Mouse (Mus musculus): ENCODE data around the gene Serinc4. TPM values are rescaled to one million over a fixed set of nuclear protein-coding genes. Genes with fewer than 3 reads are reported as not detected.

Serinc4 gene
- total and polyA plus RNA-seq, 3 experiments = 0.38 to 1.2 TPM; not detected in 1

DNA sequence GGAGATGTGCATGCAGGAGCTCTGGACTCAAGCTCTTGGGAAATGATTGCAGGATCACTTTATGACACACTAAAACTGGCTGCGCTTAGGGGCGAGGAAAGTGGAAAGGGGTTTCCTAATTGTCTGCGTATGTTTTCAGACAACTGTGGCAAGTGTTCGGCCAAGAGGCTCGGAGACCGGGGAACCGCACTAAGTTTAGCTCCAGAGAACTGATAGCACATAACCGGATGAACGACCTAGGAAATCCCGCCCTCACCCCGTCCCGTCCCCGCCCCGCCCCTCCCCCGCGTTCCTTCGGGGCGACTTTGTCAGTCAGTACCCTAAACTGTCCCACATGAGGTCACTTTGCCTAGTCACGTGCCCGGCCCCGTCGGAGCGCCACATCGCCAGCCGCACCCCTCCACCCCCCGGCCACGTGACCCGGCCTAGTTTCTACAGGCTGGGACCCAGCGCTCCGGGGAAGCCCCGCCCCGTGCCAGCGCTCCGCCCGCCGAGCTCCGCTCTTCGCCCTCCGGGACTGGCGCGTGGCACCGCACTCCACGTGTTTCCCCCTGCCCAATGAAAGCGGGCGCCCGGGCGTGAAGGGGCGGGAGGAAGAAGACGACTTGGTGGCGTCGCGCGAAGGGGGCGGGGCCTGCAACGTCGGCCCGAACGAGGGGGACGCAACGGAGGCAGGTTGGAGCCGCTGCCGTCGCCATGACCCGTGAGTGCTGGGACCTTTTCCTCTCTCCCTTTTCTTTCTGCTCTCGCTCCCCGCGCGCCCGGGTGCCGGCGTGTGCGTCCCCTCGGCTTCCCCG lies 7.6 kb downstream of the Serinc4 start, which contains the start of gene Serf2:
Gene Serf2, plus strand, starts transcription at position 457 of the 797 bp plus-strand sequence.
- Histone ChIP-seq H3K9ac (ENCODE audit: control insufficient read depth, low read depth, low read length, poor library complexity, severe bottlenecking) (peak within 1 kb of the TSS; percentile 84), H3K4me1 (ENCODE audit: control insufficient read depth in 1 of 2, insufficient read depth in 2 of 2, low read length in 2 of 2) (peaks cover 18 to 39% of the 10 kb centered on the region in 2 experiments), H3K27me3 (ENCODE audit: control insufficient read depth in 1 of 2, insufficient read depth in 2 of 2, low read length in 2 of 2) (no peaks in the 10 kb centered on the region), H3K36me3 (ENCODE audit: control insufficient read depth in 1 of 2, insufficient read depth in 2 of 2, low read length in 2 of 2) (peaks cover 0 to 30% of the 10 kb centered on the region in 2 experiments; a peak in 2 of 4 replicates), H3K79me2 (ENCODE audit: control insufficient read depth, insufficient read depth, low read length, poor library complexity) (peaks cover 19% of the 10 kb centered on the region), H3K9me3 (replicated peaks; ENCODE audit: insufficient read depth, low read length) (no peaks in the 10 kb centered on the region), H3K4me3 (ENCODE audit: control insufficient read depth in 1 of 2, insufficient read depth in 1 of 2, low read depth in 2 of 2, low read length in 2 of 2) (peak within 1 kb of the TSS; percentile 82 to 89), H3K27ac (ENCODE audit: control insufficient read depth, low read depth, low read length) (peak within 1 kb of the TSS; percentile 90)
- DNase-seq (ENCODE audit: low read depth, low spot score) = peak; percentile 99
- TF ChIP-seq CTCF (IDR thresholded peaks at IDR 0.05 in 2 of 3, conservative IDR thresholded peaks at IDR 0.05 in 1 of 3; ENCODE audit: control insufficient read depth in 1 of 3, insufficient read depth in 1 of 3, low read depth in 2 of 3, low read length in 3 of 3, poor library complexity in 1 of 3, severe bottlenecking in 1 of 3) = no peak
- TF ChIP-seq E2F4 (IDR thresholded peaks at IDR 0.05; ENCODE audit: borderline replicate concordance, low read depth, low read length) = no peak
- TF ChIP-seq MAZ (IDR thresholded peaks at IDR 0.05; ENCODE audit: low read depth, low read length) = no peak
- peak; percentile 90 to 91 for TF ChIP-seq POLR2A (IDR thresholded peaks at IDR 0.05; ENCODE audit: control insufficient read depth in 1 of 2, insufficient read depth in 1 of 2, low read depth in 1 of 2, low read length in 2 of 2, poor library complexity in 1 of 2)
- 0 out of 4 replicates have a peak, but pooled peaks of 1 of the 2 experiments have one; percentile 21 for TF ChIP-seq EP300 (IDR thresholded peaks at IDR 0.05; ENCODE audit: low read depth in 1 of 2, low read length in 2 of 2)
- peak; percentile 76 for TF ChIP-seq ZMIZ1 (IDR thresholded peaks at IDR 0.05; ENCODE audit: low read depth, low read length)
- TF ChIP-seq POLR2AphosphoS2 (IDR thresholded peaks at IDR 0.05; ENCODE audit: low read length) = peak; percentile 82
- 0 out of 2 replicates have a peak, but pooled peaks have one; percentile 10 for TF ChIP-seq ELF1 (IDR thresholded peaks at IDR 0.05; ENCODE audit: low read depth, low read length)
- no peak for TF ChIP-seq SMC3 (IDR thresholded peaks at IDR 0.05; ENCODE audit: low read depth, low read length)
- peak; percentile 89 for TF ChIP-seq NELFE (IDR thresholded peaks at IDR 0.05; ENCODE audit: low read depth, low read length)
- peak; percentile 89 to 97 for TF ChIP-seq USF2 (IDR thresholded peaks at IDR 0.05; ENCODE audit: borderline replicate concordance in 1 of 2, insufficient read depth in 1 of 2, low read depth in 1 of 2, low read length in 2 of 2)
- no peak for TF ChIP-seq CHD2 (IDR thresholded peaks at IDR 0.05; ENCODE audit: low read length)
- TF ChIP-seq MYC (IDR thresholded peaks at IDR 0.05; ENCODE audit: low read depth, low read length) = peak; percentile 33; the same call in 1 of the 2 replicates
- no peak for TF ChIP-seq POLR2AphosphoS5 (IDR thresholded peaks at IDR 0.05; ENCODE audit: borderline replicate concordance, low read depth, low read length)
- peak; percentile 97 for TF ChIP-seq BHLHE40 (IDR thresholded peaks at IDR 0.05; ENCODE audit: borderline replicate concordance, low read depth, low read length)
- no peak for TF ChIP-seq GABPA (IDR thresholded peaks at IDR 0.05; ENCODE audit: low read depth, low read length)
- TF ChIP-seq TCF12 (IDR thresholded peaks at IDR 0.05; ENCODE audit: low read depth, low read length) = 0 out of 2 replicates have a peak, but pooled peaks have one; percentile 16
- no peak for TF ChIP-seq MEF2A (IDR thresholded peaks at IDR 0.05; ENCODE audit: extremely low read depth, insufficient replicate concordance, low read depth, low read length, poor library complexity, severe bottlenecking)
- peak; percentile 39; the same call in 1 of the 2 replicates for TF ChIP-seq SIN3A (IDR thresholded peaks at IDR 0.05; ENCODE audit: low read length)
- peak; percentile 86 for TF ChIP-seq ETS1 (IDR thresholded peaks at IDR 0.05; ENCODE audit: low read depth, low read length)
- no peak; the same call in 1 of the 2 replicates for TF ChIP-seq KAT2A (conservative IDR thresholded peaks at IDR 0.05; ENCODE audit: low read depth, low read length)
- TF ChIP-seq JUND (IDR thresholded peaks at IDR 0.05; ENCODE audit: low read depth, low read length) = no peak
- TF ChIP-seq USF1 (IDR thresholded peaks at IDR 0.05; ENCODE audit: low read depth, low read length) = peak; percentile 99
- TF ChIP-seq TBP (IDR thresholded peaks at IDR 0.05; ENCODE audit: low read depth, low read length) = 0 out of 2 replicates have a peak, but pooled peaks have one; percentile 50
- TF ChIP-seq RAD21 (IDR thresholded peaks at IDR 0.05; ENCODE audit: low read depth, low read length) = no peak
- TF ChIP-seq GATA1 (IDR thresholded peaks at IDR 0.05; ENCODE audit: low read depth, low read length) = no peak
- no peak for TF ChIP-seq ZKSCAN1 (IDR thresholded peaks at IDR 0.05; ENCODE audit: low read depth, low read length)
- TF ChIP-seq TAL1 (IDR thresholded peaks at IDR 0.05; ENCODE audit: low read length) = no peak
- TF ChIP-seq MXI1 (IDR thresholded peaks at IDR 0.05; ENCODE audit: low read depth, low read length) = peak; percentile 93
- no peak for TF ChIP-seq ZNF384 (IDR thresholded peaks at IDR 0.05; ENCODE audit: low read depth, low read length)
- no peak for TF ChIP-seq CHD1 (IDR thresholded peaks at IDR 0.05; ENCODE audit: low read depth, low read length)
- TF ChIP-seq ZC3H11A (IDR thresholded peaks at IDR 0.05; ENCODE audit: low read depth, low read length) = no peak
- peak; percentile 73 for TF ChIP-seq HCFC1 (IDR thresholded peaks at IDR 0.05; ENCODE audit: low read depth, low read length)
- peak; percentile 97 for TF ChIP-seq MAX (IDR thresholded peaks at IDR 0.05; ENCODE audit: low read length)
- no peak for TF ChIP-seq RCOR1 (IDR thresholded peaks at IDR 0.05; ENCODE audit: low read depth, low read length)
- no peak for TF ChIP-seq MAFK (IDR thresholded peaks at IDR 0.05; ENCODE audit: borderline replicate concordance, low read depth, low read length)
